Mouse (Mus musculus) left cerebral cortex, postnatal 14 days (tissue): ENCODE results near the gene Tnnc1. TPM values are rescaled to one million over a fixed set of nuclear protein-coding genes. Genes with fewer than 3 reads are reported as not detected.
A peak's percentile ranks its signal among the peaks of the same experiment; 100 is the strongest.

Experiments used
- DNase-seq, 2 experiments: peaks; one replicate each; pipeline ENCODE4 v3.0.0; 2021 to 2022; ENCODE audit warnings: low spot score in 2 of 2, mixed read lengths in 1 of 2
- intact Hi-C: fragments of 180-260 bp; cut with DNase I; formaldehyde crosslinking; loops from one replicate; pipeline ENCODE4 v1.15.1; 2025
- long read RNA-seq, 2 experiments: library from polyadenylated mRNA; stranded (forward); transcript quantifications; one replicate each; pipeline ENCODE4 v2.0.0; 2021
- total RNA-seq, 2 experiments: library from RNA; stranded (reverse); gene quantifications; 2 replicates each; pipeline ENCODE4 v1.2.3; 2021

Gene Tnnc1
- total RNA-seq, result 10 to 100 TPM; 25.5 to 36.3 TPM
- long read RNA-seq, experiment 1, transcript Tnnc1-202 (6 exons, 721 nt), result major isoform, 36 of 38 reads
- long read RNA-seq, experiment 1, partial matches to known transcripts, result 0 of 38 reads
- long read RNA-seq, experiment 1, other reads (novel, unspliced or antisense), result 2 of 38 reads
- long read RNA-seq, experiment 2, transcript Tnnc1-202 (6 exons, 721 nt), result major isoform, 37 of 38 reads
- long read RNA-seq, experiment 2, partial matches to known transcripts, result 0 of 38 reads
- long read RNA-seq, experiment 2, other reads (novel, unspliced or antisense), result 1 of 38 reads

GRCm38 (mm10) chr14:31208084-31208483 lies at the start of gene Tnnc1:
Gene Tnnc1, plus strand, starts transcription at chr14:31208312.
- no peak for DNase-seq
- intact Hi-C loops, result loop anchor here (5.0 kb wide), 1 partner anchor 44 kb away; the partner anchor contains the start of genes Bap1 and Phf7

GRCm38 (mm10) chr14:31160196-31161150 lies 47.6 kb upstream of the Tnnc1 start:
- intact Hi-C loops, result no loop called here
- no peak for DNase-seq

- no peak for DNase-seq
- intact Hi-C loops, result no loop called here
These were observed 46.9 kb upstream of the Tnnc1 start for GRCm38 (mm10) chr14:31161191-31161590.

- no peak for DNase-seq
- intact Hi-C loops, result no loop called here
These were observed 46.5 kb upstream of the Tnnc1 start for GRCm38 (mm10) chr14:31161638-31162037.

DNA sequence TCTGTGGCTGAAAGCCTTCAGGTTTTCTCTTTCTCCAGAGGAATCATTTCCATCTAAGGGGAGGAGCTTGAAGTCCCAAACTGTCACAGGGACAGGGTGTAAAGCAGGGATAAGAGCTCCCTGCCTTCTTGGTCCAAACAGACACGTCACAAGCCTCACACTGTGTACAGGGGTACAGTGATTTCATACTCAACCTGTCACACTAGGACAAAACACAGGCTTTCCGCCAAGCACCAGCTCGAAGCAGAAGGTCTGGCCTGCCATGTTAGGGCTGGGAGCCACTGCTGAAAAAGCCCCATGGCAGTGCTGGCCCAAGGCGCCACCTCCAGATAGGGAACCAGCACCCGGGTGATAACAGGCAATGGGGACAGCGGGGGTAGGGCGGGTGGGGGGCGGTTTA lies 44.0 kb upstream of the Tnnc1 start:
- intact Hi-C loops, result no loop called here
- DNase-seq, result no peak

DNA sequence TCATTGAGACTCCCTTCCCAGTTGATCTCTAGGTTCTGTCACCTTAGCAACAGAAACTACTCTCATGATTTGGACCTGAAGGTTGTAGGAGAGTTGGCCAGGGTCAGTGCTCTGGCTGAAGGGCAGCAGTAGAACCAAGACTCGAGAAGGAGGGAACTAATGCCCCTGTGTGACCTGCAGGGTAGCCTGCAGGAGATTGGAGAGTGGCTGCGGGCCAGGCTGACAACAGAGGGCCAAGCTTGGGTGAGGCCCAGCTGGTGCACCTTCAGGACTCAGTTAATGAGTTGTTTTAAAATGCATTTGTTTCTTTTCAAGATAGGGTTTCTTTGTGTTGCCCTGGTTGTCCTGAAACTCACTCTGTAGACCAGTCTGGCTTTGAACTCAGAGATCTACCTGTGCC lies 43.1 kb upstream of the Tnnc1 start:
- intact Hi-C loops, result no loop called here
- no peak for DNase-seq

GRCm38 (mm10) chr14:31165458-31165857 lies 42.7 kb upstream of the Tnnc1 start:
- DNase-seq, result no peak
- intact Hi-C loops, result no loop called here

GRCm38 (mm10) chr14:31165991-31166630 lies 42.0 kb upstream of the Tnnc1 start:
- intact Hi-C loops, result no loop called here
- DNase-seq, result peak; percentile 26 to 54

DNA sequence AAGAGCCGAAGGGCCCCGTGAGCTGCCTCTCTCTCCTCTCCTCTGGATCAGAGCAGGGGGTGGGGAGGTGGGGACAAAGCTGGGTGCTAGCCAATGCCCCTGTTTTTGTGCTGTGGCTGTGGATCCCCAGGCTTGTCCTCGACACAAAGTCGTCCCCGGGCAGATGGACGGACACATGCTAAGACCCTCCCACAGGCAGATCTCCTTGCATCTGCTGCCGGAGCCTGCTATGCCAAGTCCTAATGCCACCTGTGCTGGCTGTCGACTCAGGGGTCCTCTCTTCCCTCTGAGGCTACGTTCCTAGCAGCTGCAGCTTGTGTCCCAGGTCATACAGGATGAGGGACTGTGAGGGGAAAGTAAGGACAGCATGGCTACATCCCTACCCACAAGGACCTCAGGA lies 41.3 kb upstream of the Tnnc1 start:
- intact Hi-C loops, result no loop called here
- no peak for DNase-seq

DNA sequence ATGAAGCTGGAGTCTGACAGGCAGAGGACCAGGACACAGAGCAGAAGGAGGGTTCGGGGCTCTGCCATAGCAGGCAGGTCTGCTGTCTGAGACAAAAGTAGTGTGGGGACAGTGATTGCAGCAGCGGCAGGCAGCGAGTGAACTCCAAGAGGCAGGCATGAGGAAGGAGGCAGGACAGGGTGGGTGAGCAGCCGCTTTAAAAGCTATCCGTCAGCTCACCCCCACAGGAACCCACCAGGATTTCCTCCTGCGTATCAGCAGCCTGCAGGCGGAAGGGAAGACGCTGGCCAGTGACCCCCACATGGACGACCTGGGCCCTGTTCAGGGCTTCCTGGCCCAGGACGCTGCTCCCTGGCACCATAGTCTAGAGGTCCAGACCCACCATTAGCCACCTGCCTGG lies 39.7 kb upstream of the Tnnc1 start, which contains the start of gene Stab1:
Stab1 (minus strand) TSS at position 217 of the 400 bp plus-strand sequence.
- no peak for DNase-seq
- intact Hi-C loops, result no loop called here

GRCm38 (mm10) chr14:31169508-31169907 lies 38.6 kb upstream of the Tnnc1 start:
- intact Hi-C loops, result no loop called here

GRCm38 (mm10) chr14:31170963-31171362 lies 37.1 kb upstream of the Tnnc1 start:
- no peak for DNase-seq
- intact Hi-C loops, result no loop called here

More at GRCm38 (mm10) chr14:31169508-31169907, 38.6 kb upstream of the Tnnc1 start:
- DNase-seq, result no peak

GRCm38 (mm10) chr14:31171386-31171785 lies 36.7 kb upstream of the Tnnc1 start:
- intact Hi-C loops, result no loop called here
- no peak for DNase-seq

DNA sequence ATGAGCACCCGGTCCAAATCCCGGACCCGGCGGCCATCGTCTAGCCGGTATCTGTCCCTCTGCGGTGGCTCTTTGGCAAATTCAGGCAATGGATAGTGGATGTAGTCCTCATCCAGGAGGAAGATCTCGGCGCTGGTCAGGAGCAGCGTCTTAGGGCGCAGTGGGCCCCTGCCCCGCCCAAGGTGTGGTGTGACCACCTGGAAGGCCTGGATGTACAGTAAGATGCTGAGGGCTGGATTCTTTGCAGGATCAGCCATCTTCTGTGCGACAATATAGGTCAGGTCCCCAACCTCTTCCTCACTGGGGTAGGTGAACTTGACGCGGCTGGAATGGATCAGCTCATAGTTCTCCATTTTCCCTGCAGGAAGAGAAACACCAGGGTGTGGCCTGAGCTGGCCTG lies 36.3 kb upstream of the Tnnc1 start:
- DNase-seq, result no peak
- intact Hi-C loops, result no loop called here

GRCm38 (mm10) chr14:31172781-31173455 lies 35.2 kb upstream of the Tnnc1 start:
- intact Hi-C loops, result no loop called here
- DNase-seq, result no peak

DNA sequence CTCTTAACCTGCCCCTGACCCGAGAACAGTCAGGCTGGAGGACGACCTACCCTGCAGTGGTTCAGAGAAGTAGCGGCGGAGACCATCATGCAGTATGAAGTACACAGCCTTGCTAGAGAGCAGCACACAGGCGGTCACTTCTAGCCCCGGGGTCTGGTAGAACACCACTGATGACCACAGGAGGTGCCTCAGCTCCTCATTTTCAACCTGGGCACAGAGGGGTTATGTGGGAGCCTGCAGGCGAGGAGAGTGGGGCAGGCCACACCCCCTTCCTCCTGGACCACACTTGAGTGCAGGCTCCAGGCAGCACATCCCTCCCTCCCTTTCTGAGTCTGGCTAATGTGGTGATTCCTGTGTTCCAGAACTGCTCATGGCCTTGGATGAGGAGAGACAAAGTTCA lies 34.6 kb upstream of the Tnnc1 start:
- intact Hi-C loops, result no loop called here
- no peak for DNase-seq

DNA sequence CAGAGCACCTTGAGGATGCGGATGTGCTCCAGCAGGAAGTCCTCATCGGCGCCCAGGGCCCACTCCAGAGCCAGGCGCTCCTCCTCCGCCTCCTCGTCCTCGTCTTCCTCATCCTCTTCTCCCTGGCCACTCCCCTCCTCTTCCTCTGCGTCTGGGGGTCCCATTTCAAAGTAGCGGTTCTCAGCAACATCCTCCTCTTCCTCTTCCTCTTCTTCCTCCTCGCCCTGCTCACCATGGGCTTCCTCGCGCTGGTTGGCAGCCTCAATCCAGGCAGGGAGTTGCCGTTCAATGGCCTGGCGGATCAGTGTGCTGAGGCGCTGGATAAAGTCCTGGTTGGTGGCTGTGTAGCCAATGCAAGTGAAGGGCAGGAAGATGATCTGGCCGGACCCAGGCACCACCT lies 30.8 kb upstream of the Tnnc1 start:
- no peak for DNase-seq
- intact Hi-C loops, result no loop called here

- intact Hi-C loops, result no loop called here
- no peak for DNase-seq
These were observed 30.4 kb upstream of the Tnnc1 start for GRCm38 (mm10) chr14:31177715-31178114.

DNA sequence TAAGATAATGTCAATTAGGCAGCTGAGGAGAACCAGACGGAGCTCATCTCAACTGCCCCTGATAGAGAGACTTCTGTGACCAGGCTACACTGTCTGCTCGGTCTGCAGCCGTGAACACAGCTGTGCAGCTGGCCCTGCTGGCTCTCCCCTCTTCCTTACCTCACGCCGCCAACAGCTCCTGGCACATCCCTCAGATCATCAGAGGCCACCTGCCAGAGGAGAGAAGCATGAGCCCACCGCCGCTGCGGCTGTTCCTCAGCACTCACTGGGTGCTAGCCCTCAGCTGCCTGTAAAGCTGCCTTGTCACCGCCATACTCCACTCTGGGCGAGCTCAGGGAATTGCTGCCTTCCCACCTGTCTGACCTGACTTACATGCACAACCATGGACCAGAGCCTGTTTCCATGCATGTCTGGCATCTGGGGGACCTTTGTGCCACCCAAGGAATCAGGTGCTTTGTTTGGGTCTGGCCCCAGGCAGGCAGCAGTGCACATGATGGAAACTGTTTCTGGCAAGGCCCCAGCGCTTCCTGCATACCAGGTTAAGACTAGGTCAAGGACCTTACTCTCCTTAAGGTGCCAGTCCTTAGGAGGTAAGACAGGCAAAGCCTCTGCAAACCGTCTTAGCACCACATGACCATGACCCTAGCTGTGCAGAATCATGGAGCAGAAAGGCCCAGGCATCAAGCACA lies 28.3 kb upstream of the Tnnc1 start:
- intact Hi-C loops, result loop anchor here (10.0 kb wide), 1 partner anchor 155 kb away; no protein-coding TSS in a partner anchor

More for the DNA sequence above, 28.3 kb upstream of the Tnnc1 start:
- DNase-seq, result no peak
